8 mouse cellular contexts compared by ENCODE assay signal in genomic region chr19:32346176-32346575, GRCm38 (mm10). TPM values are rescaled to one million over a fixed set of nuclear protein-coding genes. Genes with fewer than 3 reads are reported as not detected.
A peak's percentile ranks its signal among the peaks of the same experiment; 100 is the strongest.
DNase-seq lines count a peak whose midpoint lies in the region; ATAC-seq and TF ChIP-seq lines count a peak whose summit lies in the region.

No protein-coding gene starts in this region.

- H3K4me3 ChIP-seq in hindbrain, embryonic 12.5 days = no peak overlapping the region
- H3K4me3 ChIP-seq in hindbrain, embryonic 10.5 days = no peak overlapping the region
- no peak overlapping the region for H3K4me3 ChIP-seq in liver, adult 2 months (ENCODE audit: insufficient read depth, low read depth, low read length)

- H3K4me1 ChIP-seq in hindbrain, embryonic 12.5 days = peaks cover 15% of the 10 kb centered on the region
- peaks cover 33% of the 10 kb centered on the region for H3K4me1 ChIP-seq in hindbrain, embryonic 10.5 days (replicated peaks)
- peaks cover 23% of the 10 kb centered on the region for H3K4me1 ChIP-seq in liver, adult 2 months (ENCODE audit: control insufficient read depth, insufficient read depth, low read length)

- 0 out of 2 replicates have a peak, but pooled peaks cover 4% of the 10 kb centered on the region for H3K36me3 ChIP-seq in hindbrain, embryonic 12.5 days
- 0 out of 2 replicates have a peak, but pooled peaks cover 4% of the 10 kb centered on the region for H3K36me3 ChIP-seq in hindbrain, embryonic 10.5 days
- H3K36me3 ChIP-seq in liver, adult 2 months (ENCODE audit: control insufficient read depth, insufficient read depth, low read length) = no peaks in the 10 kb centered on the region

- no peak for TF ChIP-seq CTCF in liver, adult 2 months (IDR thresholded peaks at IDR 0.05; ENCODE audit: low read depth, low read length)

- DNase-seq in hindbrain, embryonic 10.5 days (ENCODE audit: low spot score) = no peak
- DNase-seq in embryo, embryonic 11 days = peak; percentile 64
- peak; percentile 75 for DNase-seq in heart, postnatal 4 days
- peak; percentile 84 for DNase-seq in liver, adult 2 months (ENCODE audit: extremely low read depth, low read depth, low spot score)
- DNase-seq in thymus, postnatal 25 days = no peak
- DNase-seq in layer of hippocampus, adult 8-10 months (ENCODE audit: low spot score in 2 of 2) = no peak
- no peak for DNase-seq in spleen, postnatal 14 days (ENCODE audit: low spot score in 2 of 2)

- no peak for TF ChIP-seq POLR2A in liver, adult 2 months (IDR thresholded peaks at IDR 0.05; ENCODE audit: extremely low read depth, insufficient read depth, low read length)

- H3K27me3 ChIP-seq in hindbrain, embryonic 12.5 days = no peaks in the 10 kb centered on the region
- H3K27me3 ChIP-seq in hindbrain, embryonic 10.5 days (ENCODE audit: insufficient read depth, poor library complexity, severe bottlenecking) = no peaks in the 10 kb centered on the region
- H3K27me3 ChIP-seq in liver, adult 2 months (ENCODE audit: control insufficient read depth, insufficient read depth, low read length) = no peaks in the 10 kb centered on the region

- H3K9ac ChIP-seq in hindbrain, embryonic 12.5 days = no peak overlapping the region
- no peak overlapping the region for H3K9ac ChIP-seq in liver, adult 2 months (ENCODE audit: low read depth, low read length)

- H3K27ac ChIP-seq in hindbrain, embryonic 12.5 days = peak overlapping the region; percentile 7; the same call in 1 of the 2 replicates
- H3K27ac ChIP-seq in hindbrain, embryonic 10.5 days = no peak overlapping the region
- H3K27ac ChIP-seq in liver, adult 2 months (replicated peaks; ENCODE audit: insufficient read depth, low read depth, low read length) = no peak overlapping the region

- H3K79me2 ChIP-seq in liver, adult 2 months (ENCODE audit: control insufficient read depth, insufficient read depth, low read length) = peaks cover 10% of the 10 kb centered on the region

- 34% methylated on average over 3 of the region's 3 CpGs for WGBS in hindbrain, embryonic 12.5 days
- 47% methylated on average over 3 of the region's 3 CpGs for WGBS in hindbrain, embryonic 10.5 days
- WGBS in liver, adult 2 months = 7% methylated on average over 3 of the region's 3 CpGs

- no peaks in the 10 kb centered on the region for H3K9me3 ChIP-seq in hindbrain, embryonic 12.5 days (replicated peaks)
- H3K9me3 ChIP-seq in hindbrain, embryonic 10.5 days = no peaks in the 10 kb centered on the region

- H3K4me2 ChIP-seq in hindbrain, embryonic 12.5 days (replicated peaks) = no peak overlapping the region

- no peak for ATAC-seq in hindbrain, embryonic 12.5 days (ENCODE audit: low FRiP score)

RNA-seq across cellular contexts. Expression of gene Sgms1, which starts 43.3 kb away (rescaled TPM):
- polyA plus RNA-seq in hindbrain, embryonic 12.5 days (2016; fragmentation: Nextera tagmentation; extraction: Ambion mirVana) = 18.1 and 19.2 TPM in 2 replicates
- 13.9 and 14.4 TPM in 2 replicates for polyA plus RNA-seq in hindbrain, embryonic 10.5 days (2016; fragmentation: Nextera tagmentation; extraction: Ambion mirVana)
- total RNA-seq in heart, postnatal 4 days (2021) = 10 to 100 TPM; 50.5 to 57.4 TPM
- total RNA-seq in liver, adult 2 months (2014; rRNA removed) = 26.7 and 34.8 TPM in 2 replicates
- 6.4 and 6.5 TPM in 2 replicates for polyA plus RNA-seq in liver, adult 2 months (2012; rRNA removed)
- total RNA-seq in layer of hippocampus, adult 8-10 months (2022) = 10 to 100 TPM; 46.6 to 58.3 (median 50.3) TPM

Comparison
In these comparisons a context has a peak if more than half of its experiments do, and no peak if none do; other contexts are left out.
1. DNase-seq: peak in embryo, embryonic 11 days (single experiment), heart, postnatal 4 days (single experiment) and liver, adult 2 months (single experiment); none in hindbrain, embryonic 10.5 days (single experiment), thymus, postnatal 25 days (single experiment), layer of hippocampus, adult 8-10 months (0 of 2) and spleen, postnatal 14 days (0 of 2).